Mouse (Mus musculus) regulatory T cell (primary cell): ENCODE measurements around the gene Lrif1.
"Not testable (repeated sequence)": the region's sequence is repeated elsewhere in the genome, so short reads cannot be mapped to it uniquely, and the experiment has no call there.

Experiments used
- in situ Hi-C: fragments of 300-600 bp; cut with MboI, MseI; formaldehyde crosslinking; loops from one replicate; pipeline ENCODE4 v1.15.1; 2025; ENCODE audit warnings: high pct_unique_total_duplicates

Lrif1 gene

DNA sequence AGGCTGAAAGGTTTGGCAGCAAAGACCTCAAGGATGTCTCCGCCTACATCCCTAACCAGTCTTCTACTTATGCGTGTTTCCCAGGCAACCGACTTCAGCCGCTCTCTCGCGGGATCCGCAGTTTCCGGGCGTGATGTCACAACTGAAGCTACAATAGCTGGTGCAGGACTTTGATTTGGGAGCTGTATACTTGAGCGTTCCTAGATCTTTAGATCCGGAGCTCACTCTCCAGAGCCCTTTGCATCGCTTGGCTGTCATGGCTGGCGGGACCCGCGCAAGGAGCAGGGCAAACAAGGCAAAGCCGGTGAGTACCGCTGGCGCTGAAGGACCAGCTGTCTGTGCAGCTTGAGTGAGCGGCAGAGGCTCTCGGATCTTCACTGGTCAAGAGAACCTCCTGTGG lies at the start of gene Lrif1:
Gene Lrif1, plus strand, starts transcription at position 158 of the 400 bp plus-strand sequence.
- in situ Hi-C loops = no loop called here

DNA sequence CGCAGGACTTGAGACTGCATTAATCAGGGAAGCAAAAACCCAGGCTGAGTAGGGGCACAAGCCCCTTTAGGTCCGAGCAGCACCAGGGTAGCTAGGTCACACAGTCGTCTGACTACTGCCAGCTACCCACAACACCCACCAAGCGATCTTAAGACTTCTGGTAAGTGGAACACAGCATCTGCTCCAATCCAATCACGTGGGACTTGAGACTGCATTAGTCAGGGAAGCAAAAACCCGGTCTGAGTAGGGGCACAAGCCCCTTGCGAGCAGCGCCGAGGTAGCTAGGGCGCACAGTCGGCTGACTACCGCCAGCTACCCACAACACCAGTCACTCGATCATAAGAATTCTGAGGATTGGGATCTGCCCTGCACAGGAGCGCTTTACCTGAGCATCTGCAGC lies 12.0 kb upstream of the Lrif1 start:
- in situ Hi-C loops = not testable (repeated sequence)

DNA sequence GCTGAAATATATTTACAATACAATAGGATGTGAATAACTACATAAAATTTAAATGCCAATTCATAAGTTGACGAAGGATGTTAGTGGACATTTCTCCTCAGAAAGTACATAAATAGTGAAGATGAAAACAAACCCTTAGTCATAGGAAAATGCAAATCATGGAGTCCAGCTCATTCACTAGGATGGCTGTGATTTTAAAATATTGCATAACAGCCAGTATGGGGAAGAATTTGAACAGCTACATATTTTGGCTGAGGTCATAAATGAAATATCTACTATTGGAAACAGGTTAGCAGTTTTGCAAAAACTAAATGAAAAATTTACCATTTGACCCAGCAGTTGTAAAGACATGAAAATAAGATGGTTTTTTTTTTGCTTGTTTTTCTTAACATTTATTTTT lies 594 bp downstream of the Lrif1 start:
- in situ Hi-C loops = no loop called here

DNA sequence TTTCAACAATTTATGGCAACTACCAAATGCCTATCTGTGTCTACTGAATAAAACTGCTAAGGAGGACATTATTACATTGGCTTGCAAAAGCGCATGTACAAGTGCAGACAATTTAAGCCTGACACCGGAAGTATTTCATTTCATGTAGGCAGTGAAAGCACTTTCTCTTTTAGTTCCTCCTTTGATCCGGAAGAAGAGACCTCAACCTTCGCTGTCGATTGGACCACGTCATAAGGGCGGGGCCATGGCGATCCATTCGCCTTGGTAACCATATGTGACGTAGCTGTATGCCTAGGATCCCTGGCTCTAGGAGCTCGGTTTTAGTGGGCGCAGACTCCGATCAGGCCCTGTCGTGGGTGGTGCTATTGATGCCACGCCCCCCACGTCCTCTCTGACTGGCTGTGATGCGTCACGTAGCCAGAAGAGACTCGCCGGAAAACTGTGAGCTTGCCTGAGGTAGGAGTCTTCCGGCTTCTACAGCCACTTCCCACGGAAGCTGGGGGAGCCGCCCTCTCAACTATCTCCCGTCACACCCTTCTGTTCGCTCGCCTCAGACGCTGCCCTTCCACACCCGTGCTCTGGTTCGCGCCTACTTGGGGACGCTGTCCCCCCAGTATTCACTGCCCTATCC lies 36.7 kb downstream of the Lrif1 start:
- in situ Hi-C loops = loop anchor here (10.0 kb wide), 1 partner anchor 63 kb away; no protein-coding TSS in a partner anchor

DNA sequence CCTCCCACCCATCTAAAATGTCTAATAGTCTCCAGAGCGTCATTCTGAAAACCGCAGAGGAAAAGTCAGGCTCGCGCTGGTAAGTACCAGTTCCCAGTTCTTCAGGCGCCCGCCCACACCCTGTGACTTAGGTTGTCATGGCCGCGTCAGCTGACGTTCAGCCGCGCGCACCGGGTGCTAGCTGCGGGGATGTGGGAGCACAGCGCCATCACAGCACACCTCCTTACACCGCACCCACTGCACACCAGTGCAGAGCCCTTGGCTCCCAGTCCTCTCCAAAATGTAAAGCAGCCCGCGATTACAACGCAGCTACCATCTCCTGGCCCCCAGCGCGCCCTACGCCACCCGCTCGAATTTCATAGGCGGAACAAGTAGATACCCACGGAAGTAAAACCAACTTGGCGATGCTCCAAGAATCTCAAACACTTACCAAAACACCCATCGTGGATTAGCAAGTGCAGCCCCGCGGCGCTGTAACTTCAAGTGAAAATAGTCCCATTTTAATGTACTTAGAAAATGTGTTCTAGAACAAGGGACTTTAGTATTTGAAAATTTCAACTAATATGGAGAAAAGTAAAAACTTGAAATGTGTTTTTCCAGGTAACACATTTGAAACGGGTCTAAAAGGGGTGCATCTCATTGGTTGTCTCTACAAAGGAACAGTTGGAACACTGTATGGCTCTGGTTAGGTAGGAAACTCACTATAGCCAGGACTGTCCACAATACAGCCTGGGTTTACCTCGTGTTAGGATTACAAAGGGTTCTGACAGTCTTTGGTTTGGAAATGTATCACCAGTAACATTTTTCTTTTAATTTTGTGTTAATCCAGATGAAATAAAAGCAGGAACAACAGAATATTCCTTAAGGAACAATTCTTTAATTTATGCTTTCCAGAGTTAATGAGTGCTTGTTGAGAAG lies 37.5 kb downstream of the Lrif1 start:
- in situ Hi-C loops = loop anchor here (10.0 kb wide), 1 partner anchor 63 kb away; no protein-coding TSS in a partner anchor

DNA sequence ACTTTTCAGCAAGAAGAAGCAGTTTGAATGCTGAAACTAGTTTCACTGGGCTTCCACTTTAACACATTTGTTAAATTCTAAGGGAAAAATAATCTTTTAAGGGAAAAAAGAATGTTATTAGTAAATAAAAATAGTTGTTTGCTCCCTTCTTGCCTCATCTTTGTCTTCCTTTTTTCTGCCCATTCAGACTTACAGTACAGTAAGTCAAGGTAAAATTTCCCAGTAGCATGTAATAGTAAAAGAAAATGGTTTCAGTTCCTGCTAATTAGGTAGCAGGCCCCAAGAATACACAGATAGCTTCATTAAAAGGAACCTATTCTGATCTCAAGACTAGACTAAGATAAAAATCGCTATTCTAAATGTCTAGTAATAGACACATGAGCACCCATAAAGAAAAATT lies 71.1 kb downstream of the Lrif1 start:
- in situ Hi-C loops = no loop called here

DNA sequence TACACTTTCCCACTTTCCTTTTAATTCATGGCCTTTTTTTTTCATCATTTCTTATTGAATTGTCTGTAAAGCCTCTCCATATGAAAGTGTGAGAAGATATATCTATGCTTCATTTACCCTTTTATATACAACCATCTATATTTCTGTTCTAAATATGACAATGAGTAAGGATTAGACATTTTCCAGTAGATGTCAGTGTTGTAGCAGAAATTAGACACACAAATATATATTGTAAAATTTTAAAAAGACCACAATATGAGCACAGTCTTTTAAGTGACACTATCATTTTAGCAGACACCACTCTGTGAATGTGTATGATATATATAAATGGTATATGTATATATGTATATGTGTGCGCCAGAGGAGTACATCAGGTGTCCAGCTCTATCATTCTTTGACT lies 87.0 kb downstream of the Lrif1 start:
- in situ Hi-C loops = loop anchor here (5.0 kb wide), 1 partner anchor 105 kb away; no protein-coding TSS in a partner anchor

DNA sequence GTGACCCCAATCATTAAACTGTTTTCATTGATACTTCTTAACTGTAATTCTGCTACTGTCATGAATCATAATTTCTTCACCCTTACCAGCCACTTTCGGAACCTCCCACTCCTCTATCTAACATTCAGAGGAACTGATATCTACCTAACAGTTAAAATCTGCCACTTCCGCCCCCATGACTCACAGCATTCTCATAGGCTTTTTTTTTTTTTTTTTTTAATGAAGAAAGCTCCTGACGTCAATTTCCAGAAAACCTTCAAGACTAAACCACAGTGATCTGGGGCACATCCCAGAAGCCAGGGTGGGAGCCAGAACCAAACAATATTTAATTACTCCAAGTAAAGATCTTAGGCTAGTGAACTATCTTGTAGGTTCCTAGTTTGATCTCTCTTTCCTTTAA lies 100.3 kb downstream of the Lrif1 start:
- in situ Hi-C loops = loop anchor here (5.0 to 10.0 kb wide), 4 partner anchors 60 to 547 kb away; partner anchors contain the start of genes Dennd2d and Rbm15
